Comparison of ENCODE assay signal across 8 mouse cellular contexts in the genomic region with DNA sequence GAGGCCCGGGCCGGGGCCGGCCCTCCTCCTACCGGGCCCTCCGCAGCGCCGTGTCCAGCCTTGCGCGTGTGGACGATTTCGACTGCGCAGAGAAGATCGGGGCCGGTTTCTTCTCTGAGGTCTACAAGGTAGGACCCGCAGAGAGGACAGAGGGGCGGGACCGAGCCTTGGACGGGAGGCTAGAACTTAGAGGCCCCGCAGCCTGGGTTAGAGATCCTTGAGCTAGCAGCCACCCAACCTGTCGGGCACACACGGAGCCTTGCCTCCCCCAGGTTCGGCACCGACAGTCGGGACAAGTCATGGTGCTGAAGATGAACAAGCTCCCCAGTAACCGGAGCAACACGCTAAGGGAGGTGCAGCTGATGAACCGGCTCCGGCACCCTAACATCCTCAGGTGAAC. TPM values are rescaled to one million over a fixed set of nuclear protein-coding genes. Genes with fewer than 3 reads are reported as not detected.
DNase-seq lines count a peak whose midpoint lies in the region; ATAC-seq and TF ChIP-seq lines count a peak whose summit lies in the region.

No protein-coding gene starts in this region.

- peaks cover 41% of the 10 kb centered on the region for H3K36me3 ChIP-seq in G1E (replicated peaks)
- peaks cover 38% of the 10 kb centered on the region for H3K36me3 ChIP-seq in embryonic facial prominence, embryonic 13.5 days
- H3K36me3 ChIP-seq in intestine, embryonic 15.5 days = peaks cover 31% of the 10 kb centered on the region
- H3K36me3 ChIP-seq in midbrain, embryonic 13.5 days = peaks cover 36% of the 10 kb centered on the region

- no peak for ATAC-seq in G1E (ENCODE audit: extremely low read depth, insufficient number of reproducible peaks, low FRiP score, poor library complexity, severe bottlenecking)
- ATAC-seq in embryonic facial prominence, embryonic 13.5 days (ENCODE audit: insufficient number of reproducible peaks, insufficient read depth, low FRiP score, low TSS enrichment, low read depth) = no peak
- ATAC-seq in intestine, embryonic 15.5 days = peak; percentile 22
- no peak for ATAC-seq in midbrain, embryonic 13.5 days
- ATAC-seq in activated CD4-positive, CD25-positive, alpha-beta regulatory T cell, adult 4 months = no peak

- peak; percentile 45 for DNase-seq in kidney, adult 18-20 months
- DNase-seq in kidney, adult 9 months = no peak
- no peak for DNase-seq in G1E (ENCODE audit: low spot score)
- DNase-seq in layer of hippocampus, adult 9-11 months = no peak

- no peaks in the 10 kb centered on the region for H3K9me3 ChIP-seq in G1E (replicated peaks)
- H3K9me3 ChIP-seq in embryonic facial prominence, embryonic 13.5 days = no peaks in the 10 kb centered on the region
- H3K9me3 ChIP-seq in intestine, embryonic 15.5 days = no peaks in the 10 kb centered on the region
- H3K9me3 ChIP-seq in midbrain, embryonic 13.5 days = no peaks in the 10 kb centered on the region

- peaks cover 7% of the 10 kb centered on the region for H3K27me3 ChIP-seq in G1E (ENCODE audit: insufficient read depth, low read length)
- H3K27me3 ChIP-seq in embryonic facial prominence, embryonic 13.5 days = no peaks in the 10 kb centered on the region
- H3K27me3 ChIP-seq in intestine, embryonic 15.5 days (replicated peaks) = no peaks in the 10 kb centered on the region
- H3K27me3 ChIP-seq in midbrain, embryonic 13.5 days = no peaks in the 10 kb centered on the region

- H3K4me1 ChIP-seq in G1E (ENCODE audit: insufficient read depth, low read depth, low read length) = peaks cover 26% of the 10 kb centered on the region
- H3K4me1 ChIP-seq in embryonic facial prominence, embryonic 13.5 days = peaks cover 14% of the 10 kb centered on the region
- H3K4me1 ChIP-seq in intestine, embryonic 15.5 days (replicated peaks) = peaks cover 10% of the 10 kb centered on the region
- peaks cover 21% of the 10 kb centered on the region for H3K4me1 ChIP-seq in midbrain, embryonic 13.5 days (replicated peaks)

- 1% methylated on average over 28 of the region's 28 CpGs for WGBS in embryonic facial prominence, embryonic 13.5 days
- WGBS in intestine, embryonic 15.5 days = under 1% methylated on average over 23 of the region's 28 CpGs
- WGBS in midbrain, embryonic 13.5 days = under 1% methylated on average over 25 of the region's 28 CpGs

- peak overlapping the region; percentile 92 for H3K4me2 ChIP-seq in embryonic facial prominence, embryonic 13.5 days
- H3K4me2 ChIP-seq in intestine, embryonic 15.5 days (replicated peaks) = peak overlapping the region; percentile 97
- peak overlapping the region; percentile 97 for H3K4me2 ChIP-seq in midbrain, embryonic 13.5 days (replicated peaks)

- peak overlapping the region; percentile 83 for H3K4me3 ChIP-seq in G1E (ENCODE audit: low read depth, low read length)
- peak overlapping the region; percentile 98 for H3K4me3 ChIP-seq in embryonic facial prominence, embryonic 13.5 days
- H3K4me3 ChIP-seq in intestine, embryonic 15.5 days (replicated peaks) = peak overlapping the region; percentile 89
- peak overlapping the region; percentile 98 for H3K4me3 ChIP-seq in midbrain, embryonic 13.5 days (replicated peaks)

- H3K27ac ChIP-seq in embryonic facial prominence, embryonic 13.5 days = peak overlapping the region; percentile 92
- peak overlapping the region; percentile 89 for H3K27ac ChIP-seq in intestine, embryonic 15.5 days
- peak overlapping the region; percentile 97 for H3K27ac ChIP-seq in midbrain, embryonic 13.5 days

- H3K9ac ChIP-seq in embryonic facial prominence, embryonic 13.5 days = peak overlapping the region; percentile 97
- H3K9ac ChIP-seq in intestine, embryonic 15.5 days = peak overlapping the region; percentile 99
- H3K9ac ChIP-seq in midbrain, embryonic 13.5 days (replicated peaks) = peak overlapping the region; percentile 100

- no peak for TF ChIP-seq CTCF in G1E (IDR thresholded peaks at IDR 0.05; ENCODE audit: low read depth, low read length)

RNA-seq across cellular contexts. Expression of a gene that starts 1.8 kb away (rescaled TPM):
- 23.5 and 26.3 TPM in 2 replicates for total RNA-seq in G1E (2014; fragmentation: Nextera tagmentation)
- 8.7 and 10.6 TPM in 2 replicates for total RNA-seq in G1E (2017)
- 55.8 and 64.0 TPM in 2 replicates for polyA plus RNA-seq in G1E (2012)
- 7.0 and 8.8 TPM in 2 replicates for polyA plus RNA-seq in embryonic facial prominence, embryonic 13.5 days (2015; fragmentation: Nextera tagmentation; extraction: Ambion mirVana)
- polyA plus RNA-seq in intestine, embryonic 15.5 days (2015; fragmentation: Nextera tagmentation; extraction: Ambion mirVana) = 6.8 and 7.9 TPM in 2 replicates
- polyA plus RNA-seq in midbrain, embryonic 13.5 days (2015; fragmentation: Nextera tagmentation; extraction: Ambion mirVana) = 6.1 and 8.4 TPM in 2 replicates
- polyA plus RNA-seq in activated CD4-positive, CD25-positive, alpha-beta regulatory T cell, adult 4 months (2017; shearing (Covaris generic)) = 1 to 10 TPM in 1 of 2 experiments, under 1 TPM in 1; 0.48 to 1.1 TPM

RNA-seq across cellular contexts. Expression of a gene that starts 10.9 kb away (rescaled TPM):
- total RNA-seq in G1E (2014; fragmentation: Nextera tagmentation) (0.87 TPM in 1 of 2 replicates, not detected in the other), G1E (2017) (0.16 and 1.3 TPM in 2 replicates)
- 1.0 and 1.5 TPM in 2 replicates for polyA plus RNA-seq in G1E (2012)
- polyA plus RNA-seq in embryonic facial prominence, embryonic 13.5 days (2015; fragmentation: Nextera tagmentation; extraction: Ambion mirVana) = 3.2 and 3.8 TPM in 2 replicates
- polyA plus RNA-seq in intestine, embryonic 15.5 days (2015; fragmentation: Nextera tagmentation; extraction: Ambion mirVana) = 2.7 and 2.9 TPM in 2 replicates
- polyA plus RNA-seq in midbrain, embryonic 13.5 days (2015; fragmentation: Nextera tagmentation; extraction: Ambion mirVana) = 4.1 and 4.7 TPM in 2 replicates
- 10 to 100 TPM; 63.4 to 67.4 TPM for polyA plus RNA-seq in activated CD4-positive, CD25-positive, alpha-beta regulatory T cell, adult 4 months (2017; shearing (Covaris generic))

RNA-seq across cellular contexts. Expression of a gene that starts 14.6 kb away (rescaled TPM):
- total RNA-seq in G1E (2014; fragmentation: Nextera tagmentation) (not detected in 2 replicates), G1E (2017) (0.11 TPM in 1 of 2 replicates, not detected in the other)
- not detected in 2 replicates for polyA plus RNA-seq in G1E (2012)
- polyA plus RNA-seq in embryonic facial prominence, embryonic 13.5 days (2015; fragmentation: Nextera tagmentation; extraction: Ambion mirVana) = 0.20 TPM in 1 of 2 replicates, not detected in the other
- polyA plus RNA-seq in intestine, embryonic 15.5 days (2015; fragmentation: Nextera tagmentation; extraction: Ambion mirVana) = 0.28 TPM in 1 of 2 replicates, not detected in the other
- 0.30 and 0.83 TPM in 2 replicates for polyA plus RNA-seq in midbrain, embryonic 13.5 days (2015; fragmentation: Nextera tagmentation; extraction: Ambion mirVana)
- polyA plus RNA-seq in activated CD4-positive, CD25-positive, alpha-beta regulatory T cell, adult 4 months (2017; shearing (Covaris generic)) = not detected

RNA-seq across cellular contexts. Expression of a gene that starts 40.0 kb away (rescaled TPM):
- total RNA-seq in G1E (2014; fragmentation: Nextera tagmentation) = not detected in 2 replicates
- not detected in 2 replicates for total RNA-seq in G1E (2017)
- polyA plus RNA-seq in G1E (2012) = not detected in 2 replicates
- not detected in 2 replicates for polyA plus RNA-seq in embryonic facial prominence, embryonic 13.5 days (2015; fragmentation: Nextera tagmentation; extraction: Ambion mirVana)
- polyA plus RNA-seq in intestine, embryonic 15.5 days (2015; fragmentation: Nextera tagmentation; extraction: Ambion mirVana) = not detected in 2 replicates
- not detected in 2 replicates for polyA plus RNA-seq in midbrain, embryonic 13.5 days (2015; fragmentation: Nextera tagmentation; extraction: Ambion mirVana)
- 100 to 1,000 TPM; 145 to 163 TPM for polyA plus RNA-seq in activated CD4-positive, CD25-positive, alpha-beta regulatory T cell, adult 4 months (2017; shearing (Covaris generic))

RNA-seq across cellular contexts. Expression of a gene that starts 49.2 kb away (rescaled TPM):
- total RNA-seq in G1E (2014; fragmentation: Nextera tagmentation) (18.8 and 25.2 TPM in 2 replicates), G1E (2017) (28.3 and 28.6 TPM in 2 replicates)
- 72.0 and 82.4 TPM in 2 replicates for polyA plus RNA-seq in G1E (2012)
- 66.2 and 73.4 TPM in 2 replicates for polyA plus RNA-seq in embryonic facial prominence, embryonic 13.5 days (2015; fragmentation: Nextera tagmentation; extraction: Ambion mirVana)
- polyA plus RNA-seq in intestine, embryonic 15.5 days (2015; fragmentation: Nextera tagmentation; extraction: Ambion mirVana) = 98.8 and 102 TPM in 2 replicates
- polyA plus RNA-seq in midbrain, embryonic 13.5 days (2015; fragmentation: Nextera tagmentation; extraction: Ambion mirVana) = 54.4 and 60.3 TPM in 2 replicates
- 10 to 100 TPM; 71.7 to 78.1 TPM for polyA plus RNA-seq in activated CD4-positive, CD25-positive, alpha-beta regulatory T cell, adult 4 months (2017; shearing (Covaris generic))

Comparison
In these comparisons a context has a peak if more than half of its experiments do, and no peak if none do; other contexts are left out.
1. RNA of a gene that starts 10.9 kb away (polyA plus RNA-seq): 63.4 to 67.4 TPM in activated CD4-positive, CD25-positive, alpha-beta regulatory T cell, adult 4 months; 4.1 to 4.7 TPM in midbrain, embryonic 13.5 days, 3.2 to 3.8 TPM in embryonic facial prominence, embryonic 13.5 days, 2.7 to 2.9 TPM in intestine, embryonic 15.5 days and 1.0 to 1.5 TPM in G1E; every median in the first group is over 10 times any median in the second.
2. Peak in every context shown above with its lines, with median percentiles within 50 percentile points of each other: H3K4me3 ChIP-seq, H3K27ac ChIP-seq, H3K4me2 ChIP-seq and H3K9ac ChIP-seq.